Mouse (Mus musculus) stomach, embryonic 14.5 days (tissue): ENCODE measurements around the gene Prss16. TPM values are rescaled to one million over a fixed set of nuclear protein-coding genes. Genes with fewer than 3 reads are reported as not detected.
"Not testable (repeated sequence)": the region's sequence is repeated elsewhere in the genome, so short reads cannot be mapped to it uniquely, and the experiment has no call there.

Experiments used
- ATAC-seq: fragments of 200-750 bp; cut with Nextera tagmentation; 2 replicates; pipeline ENCODE4 v1.8.0; 2017; ENCODE audit warnings: low read depth, moderate TSS enrichment; ENCODE audit not compliant: insufficient number of reproducible peaks, insufficient read depth, low FRiP score
- H3K27ac ChIP-seq: fragments of 300-500 bp; sonication (generic); 2 replicates; pipeline ENCODE4 v1.5.1; 2014; ENCODE audit warnings: mild to moderate bottlenecking, low read length, moderate library complexity, mixed read lengths
- H3K27me3 ChIP-seq: fragments of 300-500 bp; sonication (generic); 2 replicates; pipeline ENCODE4 v1.6.1; 2014; ENCODE audit warnings: low read length, control low read depth, mixed read lengths; ENCODE audit not compliant: control insufficient read depth, insufficient read depth
- H3K36me3 ChIP-seq: fragments of 300-500 bp; sonication (generic); 2 replicates; pipeline ENCODE4 v1.6.1; 2014; ENCODE audit warnings: mild to moderate bottlenecking, control low read depth, low read length, moderate library complexity, mixed read lengths; ENCODE audit not compliant: control insufficient read depth, insufficient read depth
- H3K4me1 ChIP-seq: fragments of 300-500 bp; sonication (generic); 2 replicates; pipeline ENCODE4 v1.6.1; 2014; ENCODE audit warnings: low read length, control low read depth, mixed read lengths; ENCODE audit not compliant: control insufficient read depth, insufficient read depth
- H3K4me2 ChIP-seq: fragments of 300-500 bp; sonication (generic); replicated peaks from 2 replicates; pipeline ENCODE4 v1.6.1; 2014; ENCODE audit warnings: low read depth, low read length, control low read depth
- H3K4me3 ChIP-seq: fragments of 300-500 bp; sonication (generic); 2 replicates; pipeline ENCODE4 v1.5.1; 2014; ENCODE audit warnings: low read depth, low read length, control low read depth
- H3K9ac ChIP-seq: fragments of 300-500 bp; sonication (generic); replicated peaks from 2 replicates; pipeline ENCODE4 v1.6.1; 2014; ENCODE audit warnings: low read depth, mild to moderate bottlenecking, control low read depth, low read length, moderate library complexity, mixed read lengths
- H3K9me3 ChIP-seq: fragments of 300-500 bp; sonication (generic); 2 replicates; pipeline ENCODE4 v1.6.1; 2016; ENCODE audit warnings: low read depth, low read length, control low read depth; ENCODE audit not compliant: control insufficient read depth
- WGBS: fragments of 180-500 bp; shearing (Covaris S2); extraction: QIAGEN DNeasy Blood & Tissue Kit; methylation state at CpG from one replicate; pipeline ENCODE4 v1.1.7; 2014; 5-methylcytosine and 5-hydroxymethylcytosine counted together
- polyA plus RNA-seq: library from polyadenylated mRNA; unstranded; fragments of >200 nt; fragmentation: Nextera tagmentation; extraction: Ambion mirVana; gene quantifications from 2 replicates; pipeline ENCODE4 v1.2.1, GENCODE M21; 2014

Prss16 gene
- polyA plus RNA-seq, 1 experiment from 2014 or later: 0.75 TPM

- Histone ChIP-seq H3K27me3 (no peaks in the 10 kb centered on the region), H3K9ac (no peak overlapping the region), H3K4me3 (no peak overlapping the region), H3K4me1 (peaks cover 7% of the 10 kb centered on the region; the same call in 1 of the 2 replicates), H3K27ac (peak overlapping the region; percentile 87), H3K9me3 (no peaks in the 10 kb centered on the region), H3K36me3 (no peaks in the 10 kb centered on the region), H3K4me2 (no peak overlapping the region; the same call in 1 of the 2 replicates)
- 44% methylated on average over 2 of the region's 2 CpGs for WGBS
- ATAC-seq: no peak
These were observed 27.9 kb upstream of the Prss16 start for GRCm38 (mm10) chr13:22037415-22037814.

- H3K27me3 ChIP-seq: no peaks in the 10 kb centered on the region
- H3K4me2 ChIP-seq: peak overlapping the region; percentile 66
- H3K4me1 ChIP-seq: peaks cover 7% of the 10 kb centered on the region; the same call in 1 of the 2 replicates
- H3K9ac ChIP-seq: peak overlapping the region; percentile 28
- WGBS: 58% methylated on average over 3 of the region's 3 CpGs
- H3K27ac ChIP-seq: peak overlapping the region; percentile 87
- no peaks in the 10 kb centered on the region for H3K9me3 ChIP-seq
- ATAC-seq: no peak
- no peaks in the 10 kb centered on the region for H3K36me3 ChIP-seq
- peak overlapping the region; percentile 32 for H3K4me3 ChIP-seq
These were observed 27.4 kb upstream of the Prss16 start for GRCm38 (mm10) chr13:22036986-22037385.

- H3K4me2 ChIP-seq: peak overlapping the region; percentile 66
- no peaks in the 10 kb centered on the region for H3K27me3 ChIP-seq
- ATAC-seq: peak; percentile 11; the same call in 1 of the 2 replicates
- peak overlapping the region; percentile 28 for H3K9ac ChIP-seq
- peak overlapping the region; percentile 32 for H3K4me3 ChIP-seq
- peak overlapping the region; percentile 87 for H3K27ac ChIP-seq
- peaks cover 7% of the 10 kb centered on the region; the same call in 1 of the 2 replicates for H3K4me1 ChIP-seq
- no peaks in the 10 kb centered on the region for H3K36me3 ChIP-seq
- H3K9me3 ChIP-seq: no peaks in the 10 kb centered on the region
- WGBS: 3% methylated on average over 17 of the region's 23 CpGs
These were observed 26.8 kb upstream of the Prss16 start for GRCm38 (mm10) chr13:22036149-22036956.

- under 1% methylated on average over 21 of the region's 69 CpGs for WGBS
These were observed 26.0 kb upstream of the Prss16 start, which contains the start of the genes Hist1h2ah and Hist1h2bk for GRCm38 (mm10) chr13:22035267-22036148. Gene Hist1h2ah (minus strand): TSS chr13:22035568. Gene Hist1h2bk (plus strand): TSS chr13:22035870.

GRCm38 (mm10) chr13:22034443-22035266, 25.1 kb upstream of the Prss16 start:
- peak overlapping the region; percentile 47 for H3K9ac ChIP-seq
- peak overlapping the region; percentile 85 for H3K27ac ChIP-seq
- H3K4me3 ChIP-seq: peak overlapping the region; percentile 32
- H3K4me1 ChIP-seq: peaks cover 5% of the 10 kb centered on the region; the same call in 1 of the 2 replicates
- no peaks in the 10 kb centered on the region for H3K27me3 ChIP-seq
- H3K4me2 ChIP-seq: peak overlapping the region; percentile 66
- WGBS: under 1% methylated on average over 11 of the region's 14 CpGs
- no peaks in the 10 kb centered on the region for H3K9me3 ChIP-seq
- H3K36me3 ChIP-seq: no peaks in the 10 kb centered on the region
- no peak; the same call in 1 of the 2 replicates for ATAC-seq

More at GRCm38 (mm10) chr13:22035267-22036148, 26.0 kb upstream of the Prss16 start, which contains the start of the genes Hist1h2ah and Hist1h2bk:
- H3K9me3 ChIP-seq, H3K36me3 ChIP-seq, H3K27me3 ChIP-seq, H3K4me1 ChIP-seq: not testable (repeated sequence)
- ATAC-seq: peak; percentile 98
- H3K9ac ChIP-seq: peak within 1 kb of the TSS; percentile 47
- H3K4me3 ChIP-seq: peak within 1 kb of the TSS; percentile 32
- H3K4me2 ChIP-seq: peak within 1 kb of the TSS; percentile 66
- H3K27ac ChIP-seq: peak within 1 kb of the TSS; percentile 87

- H3K9ac ChIP-seq: peak overlapping the region; percentile 47; the same call in 1 of the 2 replicates
- H3K27ac ChIP-seq: peak overlapping the region; percentile 85; the same call in 1 of the 2 replicates
- no peaks in the 10 kb centered on the region for H3K36me3 ChIP-seq
- ATAC-seq: no peak
- H3K4me1 ChIP-seq: peaks cover 5% of the 10 kb centered on the region; the same call in 1 of the 2 replicates
- whole genome bisulfite sequencing: 43% methylated on average over 5 of the region's 5 CpGs
- peak overlapping the region; percentile 32 for H3K4me3 ChIP-seq
- no peaks in the 10 kb centered on the region for H3K9me3 ChIP-seq
- peak overlapping the region; percentile 66 for H3K4me2 ChIP-seq
- no peaks in the 10 kb centered on the region for H3K27me3 ChIP-seq
These were observed 24.4 kb upstream of the Prss16 start for GRCm38 (mm10) chr13:22033741-22034442.

GRCm38 (mm10) chr13:22030493-22030892, 21.0 kb upstream of the Prss16 start:
- Histone ChIP-seq H3K4me2 (no peak overlapping the region), H3K27ac (no peak overlapping the region), H3K9me3 (no peaks in the 10 kb centered on the region), H3K27me3 (no peaks in the 10 kb centered on the region), H3K36me3 (no peaks in the 10 kb centered on the region), H3K4me1 (no peaks in the 10 kb centered on the region), H3K4me3 (no peak overlapping the region), H3K9ac (no peak overlapping the region)
- ATAC-seq: no peak
- 13% methylated on average over 4 of the region's 4 CpGs for WGBS
